ENCODE assay signal across 22 mouse cellular contexts in genomic region chr11:46375015-46375414, GRCm38 (mm10). TPM values are rescaled to one million over a fixed set of nuclear protein-coding genes. Genes with fewer than 3 reads are reported as not detected.
"Had no signal": no experiment of that assay in that cellular context is flagged by ENCODE, and none has a peak within 500 bp of the region (broad histone marks: within the 10 kb centered on the region; RNA-seq: fewer than 3 reads in every experiment).

No protein-coding gene starts in this region.

- H3K9ac ChIP-seq: limb, embryonic 12.5 days; liver, embryonic 13.5 days; liver, postnatal 0 days; lung, embryonic 15.5 days; midbrain, embryonic 15.5 days; neural tube, embryonic 13.5 days had no signal

- H3K4me3 ChIP-seq: layer of hippocampus, adult 2 months; limb, embryonic 12.5 days; liver, embryonic 13.5 days; lung, embryonic 15.5 days; megakaryocyte, embryonic 14.5 days; midbrain, embryonic 15.5 days; neural tube, embryonic 13.5 days had no signal

- H3K36me3 ChIP-seq: limb, embryonic 12.5 days; liver, embryonic 13.5 days; lung, embryonic 15.5 days; midbrain, embryonic 15.5 days; neural tube, embryonic 13.5 days had no signal

- H3K27me3 ChIP-seq: limb, embryonic 12.5 days; liver, embryonic 13.5 days; lung, embryonic 15.5 days; megakaryocyte, embryonic 14.5 days; midbrain, embryonic 15.5 days; neural tube, embryonic 13.5 days had no signal

- DNase-seq: kidney, adult 11 months; kidney, adult 9 months; kidney, postnatal 4 days; liver; liver, embryonic 13.5 days; liver, postnatal 0 days; lung, postnatal 14 days; right cerebral cortex, adult 18-20 months; right cerebral cortex, postnatal 25 days had no signal

- H3K4me1 ChIP-seq: lung, embryonic 15.5 days; midbrain, embryonic 15.5 days; neural tube, embryonic 13.5 days had no signal

- H3K4me2 ChIP-seq: limb, embryonic 12.5 days; liver, embryonic 13.5 days; lung, embryonic 15.5 days; midbrain, embryonic 11.5 days; midbrain, embryonic 15.5 days; neural tube, embryonic 13.5 days had no signal

- H3K27ac ChIP-seq: kidney, postnatal 0 days; layer of hippocampus, adult 2 months; limb, embryonic 12.5 days; liver, embryonic 13.5 days; lung, embryonic 15.5 days; macrophage; midbrain, embryonic 15.5 days; neural tube, embryonic 13.5 days had no signal

- H3K9me3 ChIP-seq: limb, embryonic 12.5 days; liver, embryonic 13.5 days; lung, embryonic 15.5 days; megakaryocyte, embryonic 14.5 days; midbrain, embryonic 15.5 days; neural tube, embryonic 13.5 days had no signal

RNA-seq across cellular contexts. Expression of gene Itk, which starts 14.3 kb away (rescaled TPM):
- polyA plus RNA-seq: limb, embryonic 12.5 days; midbrain, embryonic 11.5 days; midbrain, embryonic 15.5 days; neural tube, embryonic 13.5 days had no signal

RNA-seq across cellular contexts. Expression of gene Fam71b, which starts 21.3 kb away (rescaled TPM):
- total RNA-seq: layer of hippocampus, adult 2 months; layer of hippocampus, postnatal 10 days; left cerebral cortex, postnatal 36 days; monocyte, adult 5-6 weeks had no signal
- polyA plus RNA-seq: kidney, postnatal 0 days; limb, embryonic 12.5 days; liver, embryonic 13.5 days; liver, postnatal 0 days; macrophage; midbrain, embryonic 11.5 days; midbrain, embryonic 15.5 days; neural tube, embryonic 13.5 days; stomach, embryonic 14.5 days had no signal
